Mouse (Mus musculus): ENCODE results near the gene Fignl2.

DNA sequence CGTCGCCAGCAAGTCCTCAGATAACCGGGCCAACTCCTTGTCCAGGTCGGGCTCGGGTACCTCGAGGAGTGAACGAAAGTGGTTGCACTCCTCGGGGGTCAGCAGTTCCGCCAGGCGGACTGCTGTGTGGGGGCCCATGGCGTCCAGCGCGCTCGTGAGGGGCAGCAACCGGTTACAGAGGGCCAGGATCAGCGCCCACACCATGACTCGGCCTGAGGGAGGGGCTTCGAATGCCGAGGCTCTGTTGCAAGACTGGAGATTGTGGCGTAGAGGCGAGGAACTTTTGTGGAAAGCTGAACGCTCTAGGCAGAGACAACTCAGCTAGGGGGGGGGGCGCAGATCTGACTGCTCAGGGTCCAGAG lies 31.2 kb downstream of the Fignl2 start, which contains the start of gene Gm47841:
- no peak for TF ChIP-seq CTCF (IDR thresholded peaks at IDR 0.05; ENCODE audit: low read depth, low read length)
- no peak for TF ChIP-seq POLR2A (IDR thresholded peaks at IDR 0.05; ENCODE audit: extremely low read depth, insufficient read depth, low read length)

All from liver, adult 2 months (tissue).